Mouse (Mus musculus) lung, adult 18-20 months (tissue): ENCODE data around the gene Tsnax.

Source experiments
- DNase-seq, 2 experiments: peaks; one replicate each; pipeline ENCODE4 v3.0.0; 2022; ENCODE audit warnings: mixed read lengths in 2 of 2

The Tsnax gene

DNA sequence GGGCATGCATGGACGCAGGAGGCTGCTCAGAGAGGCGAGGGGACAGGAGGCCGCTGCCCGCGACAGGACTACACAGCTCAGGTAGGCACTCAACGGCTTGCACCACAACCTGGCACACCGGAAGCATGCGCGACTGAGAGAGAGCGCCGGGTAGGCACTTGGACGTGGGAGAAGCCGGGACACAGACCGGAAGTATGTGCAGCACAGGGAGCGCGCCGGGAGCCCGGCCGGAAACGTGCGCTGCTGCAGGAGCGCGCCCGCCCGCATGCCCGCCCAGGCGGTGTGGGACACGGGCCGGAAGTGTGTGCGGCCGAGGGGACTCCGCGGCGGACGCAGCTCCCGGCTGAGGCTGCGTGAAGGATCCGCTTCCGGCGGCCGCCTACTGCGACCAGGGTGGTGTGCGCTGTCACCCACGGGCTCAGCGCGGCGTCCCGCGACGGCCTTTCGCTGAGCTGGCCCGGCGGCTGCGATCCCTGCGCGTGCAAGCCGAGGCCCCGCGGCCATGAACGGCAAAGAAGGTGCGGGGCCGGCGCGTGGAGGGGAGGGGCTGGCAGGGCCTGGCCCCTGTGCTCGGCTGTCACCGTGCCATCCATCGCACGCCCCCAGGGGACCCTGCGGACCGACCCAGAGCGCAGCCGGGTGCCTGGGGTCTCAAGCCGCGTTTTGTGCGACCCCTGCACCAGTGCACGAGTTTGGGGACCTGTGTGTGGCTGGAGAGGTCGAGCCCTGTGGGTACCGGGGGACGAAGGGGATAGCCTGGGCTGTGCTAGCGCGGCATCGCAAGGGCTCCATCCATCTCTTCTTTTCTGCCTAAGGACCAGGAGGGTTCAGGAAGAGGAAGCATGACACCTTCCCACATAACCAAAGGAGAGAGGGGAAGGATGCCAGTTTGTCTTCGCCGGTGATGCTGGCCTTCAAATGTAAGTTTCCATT, at the start of gene Tsnax:
Tsnax (plus strand) TSS at position 303 of the 933 bp plus-strand sequence.
- peak; percentile 90 to 93 for DNase-seq

DNA sequence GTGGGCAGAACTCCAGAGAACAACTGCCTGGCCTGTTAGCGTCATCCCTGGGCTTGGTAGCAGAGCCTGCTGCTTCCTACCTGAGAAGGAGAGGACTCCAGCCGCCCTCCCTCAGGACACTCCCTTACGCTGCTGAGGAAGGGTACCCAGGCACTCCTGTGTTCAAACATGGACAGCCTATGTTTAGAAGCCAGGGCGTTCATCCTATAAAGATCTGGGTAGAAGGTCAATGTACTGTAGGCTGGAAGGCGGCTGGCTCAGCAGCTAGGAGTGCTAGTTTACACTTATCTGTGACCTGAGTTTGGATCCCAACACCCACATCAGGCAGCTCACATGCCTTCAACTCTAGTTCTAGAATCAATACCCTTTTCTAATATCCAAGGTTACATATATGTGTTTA, 49.6 kb upstream of the Tsnax start:
- no peak for DNase-seq

DNA sequence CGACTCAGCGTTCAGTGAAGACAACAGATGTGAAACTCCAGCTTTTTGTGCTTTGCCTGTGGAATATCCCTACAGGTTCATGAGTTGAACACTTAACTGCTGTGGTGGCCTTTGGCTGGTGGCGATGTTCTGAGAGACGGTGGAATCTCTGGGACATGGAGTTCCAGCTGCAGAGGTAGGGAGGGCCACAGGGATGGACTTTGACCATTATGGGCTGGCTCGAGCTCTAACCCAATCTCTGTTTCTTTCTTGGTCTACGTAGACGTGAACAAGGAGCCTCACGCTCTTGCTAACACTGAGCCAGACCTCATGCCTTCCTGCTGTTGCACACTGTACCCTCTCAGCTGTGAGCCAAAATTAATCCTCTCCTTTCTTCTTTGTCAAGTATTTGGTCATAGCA, 47.8 kb upstream of the Tsnax start:
- no peak for DNase-seq

DNA sequence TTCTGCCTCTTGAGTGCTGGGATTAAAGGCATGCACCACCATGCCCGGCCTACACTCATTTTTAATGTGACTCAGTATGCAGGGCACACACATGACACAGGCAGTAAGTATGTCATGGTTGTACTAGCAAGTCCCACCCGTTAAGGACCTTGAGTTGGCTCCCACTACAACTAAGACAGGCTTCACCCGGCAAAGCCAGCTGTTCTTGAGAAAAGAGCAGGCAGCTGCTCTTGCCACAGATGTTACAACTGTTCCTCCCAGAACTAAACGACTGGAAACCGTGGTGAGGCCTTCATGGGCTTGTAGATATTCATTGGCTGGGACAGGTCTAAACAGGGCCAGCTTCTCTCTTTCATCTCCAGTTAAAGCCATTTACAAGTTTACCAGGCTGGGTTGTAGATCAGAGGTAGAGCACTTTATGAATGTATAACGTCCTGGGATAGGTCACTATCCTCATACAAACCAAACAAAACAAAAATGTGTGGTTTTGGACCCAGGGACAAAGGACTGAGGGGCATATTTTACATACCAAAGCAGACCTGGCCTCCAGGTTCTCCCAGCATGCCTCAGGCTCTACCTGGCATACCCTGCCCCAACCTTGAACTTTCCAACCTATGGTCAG, 42.4 kb upstream of the Tsnax start:
- DNase-seq, result no peak

DNA sequence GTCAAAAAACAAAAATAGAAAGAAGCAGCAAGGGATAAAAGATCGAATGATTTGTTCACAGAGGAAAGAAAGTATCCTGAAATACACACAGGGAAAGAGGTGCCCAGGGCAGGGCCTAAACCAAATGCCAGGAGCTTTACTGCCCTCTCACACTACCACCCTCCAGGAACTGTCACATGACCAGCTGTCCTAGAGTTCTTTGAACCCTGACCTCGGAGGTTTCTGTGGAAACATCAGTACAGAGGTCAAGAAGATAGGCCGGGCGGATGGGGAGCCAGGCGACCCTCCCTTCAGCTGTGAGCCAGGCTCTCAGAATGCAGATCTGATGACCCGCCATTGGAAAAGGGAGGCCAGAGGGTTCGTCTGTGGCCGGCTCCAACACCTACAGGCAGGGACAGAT, 39.6 kb upstream of the Tsnax start:
- no peak for DNase-seq

DNA sequence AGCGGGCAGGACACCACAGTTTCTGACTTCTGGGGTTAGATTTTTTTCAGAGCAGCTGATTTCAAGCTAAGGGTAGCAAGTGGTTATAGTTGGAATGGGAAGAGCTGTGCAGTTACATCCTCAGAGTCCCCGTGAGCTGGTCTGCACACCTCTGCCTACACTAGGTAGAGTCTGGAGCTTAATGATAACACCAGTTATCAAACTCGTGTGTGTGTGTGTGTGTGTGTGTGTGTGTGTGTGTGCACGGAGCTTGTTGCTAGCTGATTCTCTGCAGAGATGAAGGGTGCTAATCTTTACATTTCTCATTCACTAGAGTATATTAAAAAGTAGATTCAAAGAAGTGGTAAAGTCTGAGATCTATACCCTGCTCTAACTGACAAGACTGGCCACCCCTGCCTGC, 38.5 kb upstream of the Tsnax start:
- no peak for DNase-seq

DNA sequence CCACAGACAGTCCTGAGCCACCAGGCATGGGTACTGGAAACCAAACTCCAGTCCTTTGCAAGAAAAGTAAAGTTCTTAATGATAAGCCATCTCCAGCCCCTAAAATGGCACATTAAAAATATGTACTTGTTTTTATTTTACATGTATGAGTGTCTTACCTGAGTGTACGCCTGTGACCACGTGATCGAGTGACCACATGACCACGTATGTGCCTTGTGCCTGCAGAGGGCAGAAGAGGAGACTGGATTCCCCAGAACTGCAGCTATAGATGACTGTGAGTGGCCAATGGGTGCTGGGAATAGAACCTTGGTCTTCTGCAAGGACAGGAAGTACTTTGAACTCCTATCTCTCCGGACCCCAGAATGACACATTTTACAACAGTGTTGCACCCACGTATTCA, 36.6 kb upstream of the Tsnax start:
- no peak for DNase-seq

DNA sequence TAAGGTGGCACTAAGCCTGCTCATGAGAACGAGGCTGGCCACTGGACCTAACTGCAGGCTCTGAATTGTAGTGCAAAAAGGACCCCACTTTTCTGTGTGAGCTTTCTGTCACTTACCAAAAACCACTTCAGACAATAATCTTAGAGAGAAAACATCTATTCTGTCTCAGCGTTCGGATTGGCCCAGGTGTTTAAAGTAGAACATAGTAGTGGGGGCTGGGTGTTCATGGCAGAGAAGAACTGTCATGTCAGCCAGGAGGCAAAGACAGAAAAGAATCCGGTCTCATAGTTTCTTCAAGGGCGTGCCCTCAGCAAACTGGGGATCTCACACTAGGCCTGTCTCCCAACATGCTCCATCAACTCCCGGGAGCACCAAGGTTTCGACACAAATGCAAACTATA, 34.8 kb upstream of the Tsnax start:
- no peak for DNase-seq

DNA sequence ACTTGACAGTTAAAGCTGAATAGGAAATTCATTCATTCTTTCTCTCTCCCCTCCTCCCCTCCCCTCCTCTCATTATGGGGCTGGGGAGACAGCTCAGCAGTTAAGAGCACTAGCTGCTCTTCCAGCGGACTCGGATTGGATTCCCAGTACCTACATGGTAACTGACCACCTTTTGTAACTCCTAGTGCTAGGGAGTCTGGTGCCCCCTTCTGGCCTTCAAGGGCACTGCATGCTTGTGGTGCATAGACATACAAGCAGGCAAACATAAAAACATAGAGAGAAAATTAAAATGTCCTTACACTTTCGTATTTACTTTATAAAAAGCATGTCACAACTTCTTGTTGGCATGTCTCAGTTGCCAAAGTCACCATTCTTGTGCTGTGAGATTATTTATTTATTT, 32.8 kb upstream of the Tsnax start:
- DNase-seq, result no peak

DNA sequence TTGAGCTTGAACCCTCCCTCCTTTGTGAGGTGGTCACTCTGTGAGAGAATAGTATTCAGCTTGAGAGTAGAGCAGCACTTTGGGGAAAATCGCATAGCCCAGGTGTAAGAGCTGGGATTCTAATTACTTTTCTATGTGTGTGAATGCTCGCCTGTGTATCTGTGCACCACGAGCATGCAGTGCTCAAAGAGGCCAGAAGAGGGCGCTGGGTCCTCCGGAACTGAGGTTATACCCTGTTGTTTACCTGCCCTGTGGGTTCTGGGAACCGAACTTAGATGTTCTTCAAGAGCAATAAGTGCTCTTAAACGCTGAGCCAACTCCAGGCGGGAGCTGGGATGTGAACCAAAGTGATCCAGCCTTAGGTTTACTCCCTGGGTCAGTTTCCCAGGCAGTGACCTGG, 32.0 kb upstream of the Tsnax start:
- no peak for DNase-seq

DNA sequence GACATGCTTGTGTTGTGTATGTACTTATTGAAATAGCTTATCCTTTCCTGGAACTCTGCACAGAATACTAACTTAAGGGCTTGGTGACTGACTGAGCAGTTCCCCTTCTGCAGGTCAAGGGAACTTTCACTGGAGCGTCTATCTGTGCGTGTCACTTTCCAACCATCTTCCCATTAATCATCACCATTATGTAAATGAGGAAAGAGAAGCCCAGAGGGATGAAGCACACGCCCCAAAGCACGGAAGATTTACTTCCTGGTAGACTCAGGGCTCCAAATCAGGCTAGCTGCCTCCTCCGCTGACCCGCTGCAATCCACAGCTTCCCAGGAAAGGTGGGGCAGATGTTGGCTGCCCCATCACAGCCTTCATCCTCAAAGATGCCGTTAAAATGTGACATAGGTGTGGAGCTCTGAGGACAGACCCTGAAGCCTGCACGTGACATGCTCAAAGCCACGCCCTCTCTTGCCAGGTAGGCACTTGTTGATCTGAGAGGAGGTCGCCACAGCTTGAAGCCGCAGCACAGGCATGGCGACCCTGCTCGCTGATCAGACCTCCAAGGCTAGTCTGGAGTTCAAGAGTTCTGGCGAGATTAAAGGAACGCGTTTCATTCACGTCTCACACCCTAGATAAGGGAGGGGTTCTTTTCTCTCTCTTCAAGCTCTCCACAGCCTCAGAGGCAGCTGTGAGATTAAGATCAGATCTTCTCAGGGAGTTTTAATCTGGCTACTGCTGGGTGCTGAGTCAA, 21.7 kb upstream of the Tsnax start:
- peak in 1 of 2 experiments; percentile 6 for DNase-seq

DNA sequence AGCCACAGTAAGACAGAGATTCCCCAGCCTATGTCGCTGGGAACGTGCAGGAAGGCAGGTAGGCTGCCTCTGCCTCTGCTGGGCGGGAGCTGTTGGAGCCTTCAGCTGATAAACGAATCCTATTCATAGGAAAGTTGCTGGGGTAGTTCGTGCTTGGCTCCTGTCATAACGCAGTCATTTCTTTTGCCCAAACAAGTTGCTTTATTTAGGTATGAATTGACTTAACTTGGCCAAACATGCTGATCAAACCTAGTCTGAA, 21.2 kb upstream of the Tsnax start:
- no peak for DNase-seq

DNA sequence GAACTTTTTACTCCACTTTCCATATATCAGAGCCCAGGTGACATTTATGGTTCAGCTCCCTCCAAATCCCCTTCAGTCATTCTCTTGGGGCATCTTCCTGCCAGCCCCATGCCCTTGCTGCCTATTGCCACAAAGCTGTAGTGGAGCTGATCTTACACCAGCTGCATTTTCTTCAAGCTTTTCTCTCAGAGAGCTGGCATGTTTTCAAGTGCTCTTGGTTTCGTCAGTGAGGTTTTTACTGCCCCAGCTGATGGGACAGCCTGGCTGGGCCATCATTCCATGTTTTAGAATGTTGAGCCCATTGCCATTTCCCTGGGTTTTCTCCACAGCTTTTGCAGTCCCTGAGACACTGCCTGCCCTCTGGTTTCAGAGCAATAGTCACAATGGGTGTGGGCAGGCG, 17.0 kb upstream of the Tsnax start:
- DNase-seq, result no peak

DNA sequence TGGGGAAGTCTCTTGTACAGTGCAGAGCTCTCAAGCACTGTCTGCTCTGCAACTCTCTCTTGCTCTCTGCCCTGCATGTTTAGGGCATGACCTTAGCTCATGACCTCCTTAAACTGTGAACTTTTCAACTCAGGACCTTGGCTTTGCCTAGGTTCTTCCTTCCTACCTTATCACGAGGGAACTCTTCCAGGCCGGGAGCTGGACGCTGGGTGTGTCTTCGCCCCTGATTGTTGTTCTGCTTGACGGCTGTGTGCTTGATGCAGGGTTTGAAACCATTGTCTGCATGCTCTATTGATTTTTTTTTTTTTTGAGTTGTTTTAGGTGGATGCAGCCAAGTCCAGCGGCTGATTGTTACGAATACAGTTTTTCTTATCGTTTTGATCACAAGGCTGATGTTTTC, 11.3 kb downstream of the Tsnax start:
- no peak for DNase-seq

DNA sequence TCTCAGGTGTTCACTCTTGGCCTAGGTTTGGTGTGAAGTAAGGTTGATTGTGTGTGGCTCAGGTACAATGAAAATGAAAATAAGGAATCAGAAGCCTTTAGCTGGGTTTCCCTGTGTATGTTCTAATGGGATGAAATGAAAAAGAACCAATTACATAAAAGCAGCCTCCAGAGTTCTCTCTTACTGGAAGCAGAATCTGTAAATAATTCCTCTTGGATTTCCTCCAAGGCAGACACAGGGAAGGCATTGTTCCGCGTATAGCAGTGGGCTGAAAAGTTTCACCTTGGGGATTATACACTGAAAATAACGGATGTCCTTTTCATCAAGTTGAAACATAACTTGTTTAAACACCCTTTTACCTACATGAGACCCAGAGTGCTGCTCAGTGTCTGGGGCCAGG, 14.4 kb downstream of the Tsnax start:
- no peak for DNase-seq

DNA sequence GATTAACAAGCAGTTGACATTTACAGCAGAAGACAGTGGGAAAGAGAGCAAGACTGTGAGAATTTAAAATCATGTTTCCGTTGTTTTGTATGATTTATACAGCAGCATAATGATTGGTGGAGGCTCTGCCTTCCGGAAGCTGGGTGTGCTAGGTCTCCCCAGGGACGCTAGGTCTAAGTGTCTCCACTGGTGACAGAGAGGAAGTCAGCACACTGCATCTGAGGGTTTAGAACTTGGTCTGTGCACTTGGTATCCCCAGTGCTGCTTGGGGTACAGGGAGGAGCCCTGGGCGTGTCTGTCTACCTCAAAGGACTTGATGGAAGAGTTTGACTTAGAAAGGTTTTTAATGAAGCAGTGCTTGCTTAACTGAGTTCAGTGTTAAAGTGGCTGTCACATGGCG, 16.0 kb downstream of the Tsnax start:
- DNase-seq, result no peak

DNA sequence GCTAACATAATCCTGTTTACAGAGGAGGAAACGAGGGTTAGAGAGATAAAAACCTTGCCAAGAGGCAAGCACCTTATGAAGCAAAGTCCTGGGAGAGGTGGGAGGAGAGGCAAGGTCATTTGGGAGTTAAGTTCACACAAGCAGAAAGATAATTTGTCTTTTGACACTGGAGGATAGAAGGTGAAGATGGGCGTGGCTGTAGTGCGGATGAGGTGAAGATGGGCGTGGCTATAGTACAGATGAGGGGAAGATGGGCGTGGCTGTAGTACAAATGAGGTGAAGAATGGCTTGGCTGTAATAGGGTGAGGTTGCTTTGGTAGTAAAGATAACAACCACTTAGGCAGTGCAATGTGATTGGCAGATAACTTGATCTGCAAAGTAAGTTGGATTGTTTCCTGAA, 18.5 kb downstream of the Tsnax start:
- no peak for DNase-seq

DNA sequence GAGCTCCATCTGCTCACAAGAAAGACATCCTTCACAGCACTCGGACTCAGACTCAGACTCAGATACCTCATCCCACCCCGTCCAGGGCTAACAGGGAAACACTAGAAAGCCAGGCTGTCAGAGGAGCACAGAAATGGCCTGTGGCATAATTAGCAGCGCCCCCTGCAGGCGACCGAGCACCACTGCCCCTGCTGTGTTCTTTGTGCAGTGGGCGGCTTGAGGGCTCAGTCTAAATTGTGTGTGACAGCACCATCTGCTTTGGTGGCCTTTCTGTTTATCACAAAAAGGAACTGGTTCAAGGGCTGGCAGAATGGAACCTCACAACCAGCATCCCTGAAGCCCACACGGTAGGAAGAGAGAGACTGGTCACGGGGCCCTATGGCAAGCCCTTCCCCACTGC, 21.9 kb downstream of the Tsnax start:
- peak; percentile 39 to 58 for DNase-seq

DNA sequence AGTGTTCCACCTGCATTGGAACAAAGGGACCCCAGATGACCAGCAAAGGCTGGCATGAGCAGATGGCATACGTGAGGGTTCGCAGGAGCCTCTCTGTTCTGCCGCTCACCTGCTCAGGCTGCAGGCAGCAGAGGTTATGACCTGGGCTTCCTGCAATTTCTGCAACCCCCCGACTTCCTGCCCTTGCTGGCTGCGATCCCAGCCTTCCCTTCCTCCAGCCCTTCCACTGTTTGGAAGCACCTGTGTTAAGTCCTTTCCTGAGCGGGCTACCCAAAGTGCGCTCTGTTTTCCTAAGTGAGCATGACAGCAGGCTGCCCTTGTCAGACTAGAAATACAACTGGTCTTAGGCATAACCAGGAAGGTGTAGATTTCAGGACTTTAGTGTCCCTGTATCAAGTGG, 24.3 kb downstream of the Tsnax start:
- no peak for DNase-seq

DNA sequence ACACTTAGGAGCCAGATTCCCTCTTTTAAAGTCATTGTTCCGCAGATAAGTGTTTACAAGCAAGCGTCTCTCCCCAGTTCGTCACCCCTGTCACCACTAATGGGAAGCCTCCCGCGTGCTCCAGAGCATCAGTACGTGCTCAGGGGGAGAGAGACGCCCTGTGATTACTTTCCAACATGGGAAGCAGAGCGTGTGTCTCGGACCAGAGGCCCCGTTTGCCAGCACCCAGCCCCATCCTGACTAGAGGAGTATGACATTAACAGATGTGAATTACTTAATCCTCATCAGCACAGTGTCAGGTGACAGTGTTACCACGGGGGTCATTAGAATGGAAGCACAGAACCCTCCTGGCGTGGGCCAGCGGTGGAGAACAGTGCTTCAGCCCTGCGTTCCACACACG, 25.9 kb downstream of the Tsnax start:
- no peak for DNase-seq

DNA sequence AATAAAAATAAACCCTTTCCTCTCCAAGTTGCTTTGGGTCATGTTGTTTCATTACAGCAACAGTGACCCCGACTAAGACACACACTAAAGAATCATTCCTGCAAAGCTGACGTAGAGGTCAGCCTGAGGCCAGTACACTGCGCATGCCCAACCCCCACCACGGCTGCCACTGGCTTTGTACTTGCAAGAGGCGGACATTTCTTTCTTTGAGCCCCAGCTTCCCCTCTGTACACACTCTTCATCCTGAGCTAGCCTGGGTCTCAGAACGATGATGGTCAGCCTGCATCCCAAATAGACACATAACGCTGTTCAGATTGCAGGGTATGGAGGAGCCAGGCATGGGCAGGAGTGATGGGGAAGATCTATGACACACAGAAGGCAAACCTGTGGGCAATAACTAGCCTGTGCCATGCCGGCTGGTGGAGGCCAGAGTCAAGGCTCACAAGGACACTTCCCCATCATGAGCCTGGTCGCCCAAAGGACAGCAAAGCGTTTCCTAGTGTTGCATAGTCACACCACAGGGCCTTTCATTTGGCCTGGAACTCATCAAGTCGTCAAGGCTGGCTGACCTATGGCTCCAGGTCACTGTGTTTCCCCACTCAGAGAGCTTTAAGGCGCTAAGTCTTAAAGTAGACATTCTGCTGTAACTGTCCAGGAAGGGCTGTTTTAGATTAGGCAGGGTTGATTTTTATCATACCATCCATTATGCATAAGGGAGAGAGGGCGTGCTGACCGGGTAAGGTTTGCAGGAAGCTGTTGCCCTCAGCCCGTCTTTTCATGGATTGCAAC, 28.0 kb downstream of the Tsnax start:
- no peak for DNase-seq

DNA sequence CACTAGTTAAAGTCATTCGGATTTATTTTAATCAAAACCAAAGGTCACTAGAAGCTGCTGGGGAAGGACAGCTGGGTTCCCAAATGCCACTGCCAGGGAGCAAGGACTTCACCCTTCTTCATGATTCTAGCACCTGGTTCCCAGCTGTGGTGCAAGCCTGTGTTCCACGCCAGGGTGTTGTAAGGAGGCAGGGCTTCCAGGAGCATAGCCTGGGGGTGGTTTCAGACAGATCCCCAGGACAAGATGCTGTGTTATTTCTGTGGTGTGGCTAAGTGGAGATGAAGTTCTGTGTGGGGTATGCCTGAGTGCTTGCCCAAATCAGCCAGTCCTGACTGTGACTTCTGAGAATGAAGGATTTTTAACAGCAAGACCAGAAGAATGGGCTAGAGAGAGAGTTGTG, 28.7 kb downstream of the Tsnax start:
- DNase-seq, result no peak

DNA sequence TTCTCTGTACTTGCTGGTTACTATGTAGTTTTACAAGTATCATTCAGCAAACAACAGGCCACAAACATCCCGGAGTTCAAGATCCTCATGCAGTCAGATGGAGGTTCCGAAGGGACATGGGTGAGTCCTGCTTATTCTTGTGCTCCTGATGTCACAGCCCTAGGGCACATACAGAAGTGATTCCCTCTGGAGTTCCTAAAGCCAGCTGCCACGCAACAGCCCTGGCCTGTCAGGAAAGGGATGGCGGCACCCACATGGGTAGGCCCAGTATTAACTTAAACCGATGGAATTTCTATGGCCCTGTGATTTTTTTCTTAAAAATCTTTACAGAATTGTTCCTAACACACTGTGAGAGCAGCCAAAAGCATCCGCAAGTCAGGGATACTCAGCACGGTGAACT, 30.6 kb downstream of the Tsnax start:
- DNase-seq, result no peak
